Mouse (Mus musculus): ENCODE results near the gene Trim16.

The Trim16 gene

GRCm38 (mm10) chr11:62891763-62892162, 71.7 kb downstream of the Trim16 start:
- no peak for DNase-seq (ENCODE audit: low spot score in 2 of 2)
